Mouse (Mus musculus) adrenal gland, adult 2 months (tissue): ENCODE data around the gene Ccdc186. TPM values are rescaled to one million over a fixed set of nuclear protein-coding genes. Genes with fewer than 3 reads are reported as not detected.
"Not testable (repeated sequence)": the region's sequence is repeated elsewhere in the genome, so short reads cannot be mapped to it uniquely, and the experiment has no call there.

ENCODE experiments used
- DNase-seq: peaks from one replicate; pipeline ENCODE4 v3.0.0; 2021
- polyA plus RNA-seq: library from polyadenylated mRNA; depleted of rRNA; stranded (reverse); fragments of >200 nt; gene quantifications from 2 replicates; pipeline ENCODE4 v1.2.3, GENCODE M21; 2012; rRNA removed
- total RNA-seq, 2 experiments: library from RNA; stranded (reverse); gene quantifications; 2 replicates each; pipeline ENCODE4 v1.2.3; 2021

Ccdc186 gene
- total and polyA plus RNA-seq, 3 experiments = 2.4 to 33.8 (median 22.0) TPM

DNA sequence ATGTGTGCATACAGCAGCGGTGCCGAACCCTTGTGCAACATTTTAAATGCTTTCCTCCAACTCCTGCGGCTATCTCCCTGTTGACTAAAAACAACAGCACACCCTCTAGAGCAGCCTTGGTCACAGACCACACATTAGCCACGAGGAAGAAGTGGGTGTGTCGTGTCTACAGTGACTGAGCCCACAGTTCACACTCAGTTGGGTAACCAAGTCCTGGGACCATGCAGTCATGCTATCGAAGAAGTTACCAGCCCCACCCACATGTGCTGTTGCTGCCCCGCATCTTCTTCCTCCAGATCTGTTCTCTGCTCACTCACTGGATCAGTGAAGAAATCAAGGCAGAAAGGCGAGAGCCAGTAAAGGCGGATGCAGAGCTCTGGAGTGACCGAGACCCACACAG is 65.6 kb downstream of the Ccdc186 start:
- no peak for DNase-seq

DNA sequence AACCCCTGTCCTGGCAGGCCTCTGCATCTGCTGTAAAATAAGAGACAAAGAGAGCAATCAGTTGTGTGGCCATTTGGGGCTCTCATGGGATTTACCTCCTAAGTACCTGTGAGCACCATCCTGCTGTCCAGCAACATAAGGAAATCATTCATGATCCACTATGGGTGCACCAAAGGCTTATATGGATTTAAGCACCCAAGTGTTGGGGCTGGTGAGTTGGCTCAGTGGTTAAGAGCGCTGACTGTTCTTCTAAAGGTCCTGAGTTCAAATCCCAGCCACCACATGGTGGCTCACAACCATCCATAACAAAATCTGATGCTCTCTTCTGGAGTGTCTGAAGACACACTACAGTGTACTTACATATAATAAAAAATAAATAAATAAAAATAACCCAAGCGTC is 67.5 kb downstream of the Ccdc186 start:
- not testable (repeated sequence) for DNase-seq

DNA sequence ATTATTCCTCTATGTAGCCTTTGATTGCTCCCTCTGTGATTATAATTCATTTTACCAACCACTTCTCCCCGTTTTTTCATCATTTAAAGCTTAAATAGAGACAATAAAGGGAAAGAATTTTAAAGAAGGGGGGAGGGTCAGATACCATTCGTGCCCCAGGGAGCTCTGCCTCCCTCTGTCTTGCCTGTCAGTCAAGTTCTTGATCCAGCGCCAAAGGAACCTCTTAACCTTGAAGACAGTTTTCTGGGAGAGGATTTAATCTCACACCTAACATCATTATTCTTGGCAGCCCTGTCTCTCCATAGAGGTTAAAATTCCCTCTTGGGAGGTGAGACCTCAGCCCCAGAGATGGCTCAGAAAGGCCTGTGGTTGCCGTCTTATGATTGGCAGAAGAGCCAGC is 71.3 kb downstream of the Ccdc186 start:
- DNase-seq = no peak

GRCm38 (mm10) chr19:56749343-56749742 is 72.6 kb downstream of the Ccdc186 start:
- DNase-seq = no peak

- DNase-seq = no peak
Observed at GRCm38 (mm10) chr19:56747878-56748277, 74.1 kb downstream of the Ccdc186 start.

GRCm38 (mm10) chr19:56746618-56747017 is 75.4 kb downstream of the Ccdc186 start:
- no peak for DNase-seq

DNA sequence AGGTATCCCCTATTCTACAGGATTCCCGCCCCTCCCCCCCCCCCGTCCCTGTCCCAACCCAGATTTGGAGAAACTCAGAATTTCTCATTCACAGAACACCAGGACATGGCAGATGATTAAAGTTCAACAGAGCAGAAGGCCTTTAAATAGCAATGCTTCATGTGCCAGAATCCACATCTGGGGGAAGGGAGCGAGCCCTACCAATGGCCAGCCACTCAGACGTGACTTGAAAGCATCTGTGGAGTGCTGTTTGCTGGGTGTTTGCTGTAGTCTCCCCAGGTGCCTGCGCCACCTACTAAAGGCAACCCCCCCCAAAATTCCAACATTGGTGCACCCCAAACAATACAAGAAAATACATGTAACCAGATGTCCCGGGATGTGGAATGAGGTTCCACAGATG is 76.5 kb downstream of the Ccdc186 start:
- DNase-seq = no peak

GRCm38 (mm10) chr19:56745061-56745460 is 76.9 kb downstream of the Ccdc186 start:
- DNase-seq = no peak

Other genes starting within 250 kb of the Ccdc186 start
- 1 to 10 TPM; 2.1 to 7.5 TPM for gene Adrb1, start 100.0 kb downstream of the Ccdc186 start, total RNA-seq
- 9.5 and 13.9 TPM in 2 replicates for gene Adrb1, start 100.0 kb downstream of the Ccdc186 start, polyA plus RNA-seq
- gene Tdrd1, start 4.0 kb upstream of the Ccdc186 start, total RNA-seq = not detected
- gene Tdrd1, start 4.0 kb upstream of the Ccdc186 start, polyA plus RNA-seq = not detected in 2 replicates
- not detected for gene Vwa2, start 52.1 kb upstream of the Ccdc186 start, total RNA-seq
- gene Vwa2, start 52.1 kb upstream of the Ccdc186 start, polyA plus RNA-seq = not detected in 2 replicates
- gene Afap1l2, start 186.0 kb upstream of the Ccdc186 start, total RNA-seq = 10 to 100 TPM; 22.7 to 29.7 TPM
- 4.5 and 5.6 TPM in 2 replicates for gene Afap1l2, start 186.0 kb upstream of the Ccdc186 start, polyA plus RNA-seq